Mouse (Mus musculus) brown adipose tissue, adult 24 weeks (tissue): ENCODE measurements at regions not wholly inside any gene's neighbourhood (a gene's known extent, or its start where the extent isn't known, plus 50 kb on each side); places are given as distances from the start of the nearest gene placed in this dataset.

Source experiments
- H3K27ac ChIP-seq: fragments of 200-500 bp; replicated peaks from 2 replicates; pipeline ENCODE4 v1.5.1; 2012; ENCODE audit warnings: low read depth, mild to moderate bottlenecking, low read length
- H3K4me1 ChIP-seq: fragments of 200-500 bp; 2 replicates; pipeline ENCODE4 v1.6.1; 2012; ENCODE audit warnings: low read length, mixed read lengths; ENCODE audit not compliant: control insufficient read depth, insufficient read depth, insufficient read length
- H3K4me3 ChIP-seq: fragments of 200-500 bp; 2 replicates; pipeline ENCODE4 v1.5.1; 2012; ENCODE audit warnings: low read depth, mild to moderate bottlenecking, low read length, moderate library complexity; ENCODE audit not compliant: insufficient read depth

DNA sequence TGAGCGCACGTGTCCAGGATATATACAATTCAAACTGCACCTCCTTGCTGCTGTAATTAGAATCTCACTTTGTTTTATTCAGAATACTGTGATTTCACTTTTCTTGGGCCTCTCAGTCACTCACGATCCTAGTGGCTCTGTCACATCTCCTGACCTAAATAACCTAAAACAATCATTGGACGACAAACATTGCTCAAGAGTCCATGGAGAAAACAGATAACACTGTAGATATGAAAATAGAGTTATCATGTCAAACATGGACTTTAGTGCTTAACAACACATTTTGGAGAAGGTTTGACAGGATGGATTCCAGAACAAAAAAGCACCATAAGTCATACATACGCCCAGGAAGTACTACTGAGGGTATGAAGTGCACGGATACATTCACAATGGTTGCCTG, 461.5 kb downstream of the Dcdc2c start:
- H3K27ac ChIP-seq, result no peak overlapping the region
- no peak overlapping the region for H3K4me3 ChIP-seq
- H3K4me1 ChIP-seq, result no peaks in the 10 kb centered on the region

DNA sequence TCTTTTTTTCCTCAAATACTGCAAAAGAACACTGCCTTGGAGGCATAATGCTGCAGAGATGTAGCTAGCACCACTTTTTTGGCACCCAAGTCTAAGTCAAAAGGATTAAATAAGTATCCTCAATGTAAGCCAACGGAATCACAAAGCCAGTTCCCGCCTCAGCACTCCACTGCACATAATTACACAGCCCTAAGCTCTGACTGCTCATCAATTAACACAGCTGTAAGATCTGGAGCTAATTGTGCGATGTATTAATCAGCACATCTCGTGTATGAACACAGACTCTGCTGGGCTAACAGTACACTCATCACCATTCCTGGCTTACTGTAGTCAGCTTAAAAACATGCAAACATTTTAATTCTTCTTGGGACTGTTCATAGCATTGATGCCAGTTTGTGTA, 466.7 kb downstream of the Dcdc2c start:
- H3K27ac ChIP-seq, result no peak overlapping the region
- no peaks in the 10 kb centered on the region for H3K4me1 ChIP-seq
- no peak overlapping the region for H3K4me3 ChIP-seq

DNA sequence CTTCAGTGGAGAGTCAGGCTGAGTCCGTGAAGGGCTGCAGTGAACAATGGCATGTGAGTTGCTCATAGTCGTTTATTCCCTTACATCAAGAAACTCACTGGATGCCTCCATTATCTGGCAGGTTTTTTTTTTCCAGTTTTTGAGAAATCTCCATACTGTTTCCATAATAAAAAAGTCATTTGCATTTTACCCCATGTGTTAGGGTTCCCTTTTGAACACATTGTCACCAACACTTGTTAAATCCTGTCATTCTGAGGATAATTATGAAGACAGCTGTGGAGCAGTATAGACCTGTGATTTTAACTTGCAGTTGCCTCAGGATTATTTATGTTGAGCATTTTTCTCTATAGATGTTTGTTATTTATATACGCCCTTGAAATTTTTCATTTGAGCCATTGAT, 475.6 kb downstream of the Dcdc2c start:
- no peak overlapping the region for H3K27ac ChIP-seq
- no peak overlapping the region for H3K4me3 ChIP-seq
- H3K4me1 ChIP-seq, result no peaks in the 10 kb centered on the region

DNA sequence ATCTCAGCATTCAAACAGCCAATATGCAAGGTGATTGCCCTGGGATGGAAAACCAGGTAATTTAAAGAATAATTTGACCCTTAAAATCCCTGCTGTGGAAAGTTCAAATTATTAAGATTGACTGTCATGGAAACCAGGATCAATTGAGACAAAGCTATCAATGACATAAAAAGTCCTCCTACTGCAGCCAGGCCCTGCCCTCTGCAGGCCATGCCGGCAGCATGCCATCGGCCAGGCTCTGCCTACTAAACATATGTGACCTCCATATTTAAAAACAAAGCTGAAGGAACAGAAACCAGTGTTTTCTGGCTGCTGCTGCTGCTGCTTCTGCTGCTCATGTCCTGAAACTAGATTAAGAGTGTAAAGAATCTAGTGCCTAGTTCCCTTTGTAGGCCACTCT, 483.6 kb downstream of the Dcdc2c start:
- Histone ChIP-seq H3K4me1 (no peaks in the 10 kb centered on the region), H3K4me3 (no peak overlapping the region), H3K27ac (no peak overlapping the region)

DNA sequence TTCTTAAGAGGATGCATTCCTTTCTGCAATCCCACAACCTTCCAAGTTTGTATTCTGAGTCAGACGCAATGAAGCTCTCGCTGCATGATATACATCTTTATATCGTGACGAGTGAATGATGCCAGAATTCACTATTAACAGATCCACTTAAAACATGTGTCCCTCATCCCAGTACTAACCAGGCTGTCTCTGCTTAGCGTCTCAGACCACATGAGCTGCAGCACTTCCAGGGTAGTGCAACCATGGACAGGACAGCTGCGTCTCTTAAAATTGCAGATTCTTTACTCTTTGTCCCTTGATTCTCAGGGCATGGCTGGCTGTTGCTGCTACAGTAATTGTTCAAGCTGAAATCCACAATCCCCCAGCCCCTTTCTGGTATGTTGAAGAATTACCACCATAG, 491.9 kb downstream of the Dcdc2c start:
- H3K27ac ChIP-seq, result no peak overlapping the region
- H3K4me1 ChIP-seq, result no peaks in the 10 kb centered on the region
- no peak overlapping the region for H3K4me3 ChIP-seq

DNA sequence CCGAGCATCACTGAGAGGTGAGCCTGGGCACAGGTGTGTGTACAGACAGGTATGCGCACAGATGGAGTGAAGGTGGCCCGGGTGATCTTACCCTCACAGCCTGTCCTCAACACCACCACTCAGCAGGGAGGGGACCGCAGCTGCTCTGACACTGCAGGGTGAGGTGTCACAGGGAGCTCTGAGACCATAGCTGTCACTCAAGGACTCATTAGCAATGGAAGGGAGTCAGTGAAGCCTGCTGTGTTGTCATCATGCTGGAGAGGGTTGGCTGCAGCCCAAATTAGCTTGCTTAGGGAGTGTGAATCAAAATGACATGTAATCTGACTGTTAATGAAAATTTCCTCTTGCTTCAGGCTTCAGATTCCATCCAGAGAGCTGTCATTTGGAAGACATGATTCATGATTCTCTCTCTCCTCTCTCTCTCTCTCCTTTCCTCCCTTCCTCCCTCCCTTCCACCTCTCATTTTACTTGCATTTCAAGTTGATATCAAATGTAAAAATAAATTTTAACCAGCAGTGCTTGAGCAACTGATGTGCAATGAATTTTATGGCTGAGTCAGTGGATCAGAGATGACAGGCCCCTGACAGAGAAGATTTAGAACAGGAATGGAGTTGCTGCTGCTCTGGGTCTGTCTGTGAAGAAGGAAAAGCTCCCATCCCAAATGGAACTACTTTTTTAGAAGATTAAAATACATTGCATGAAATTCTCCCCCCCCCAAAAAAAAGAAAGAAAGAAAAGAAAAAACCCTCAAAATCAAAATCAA, 496.5 kb downstream of the Dcdc2c start:
- H3K4me3 ChIP-seq, result no peak overlapping the region
- no peaks in the 10 kb centered on the region for H3K4me1 ChIP-seq
- no peak overlapping the region for H3K27ac ChIP-seq

DNA sequence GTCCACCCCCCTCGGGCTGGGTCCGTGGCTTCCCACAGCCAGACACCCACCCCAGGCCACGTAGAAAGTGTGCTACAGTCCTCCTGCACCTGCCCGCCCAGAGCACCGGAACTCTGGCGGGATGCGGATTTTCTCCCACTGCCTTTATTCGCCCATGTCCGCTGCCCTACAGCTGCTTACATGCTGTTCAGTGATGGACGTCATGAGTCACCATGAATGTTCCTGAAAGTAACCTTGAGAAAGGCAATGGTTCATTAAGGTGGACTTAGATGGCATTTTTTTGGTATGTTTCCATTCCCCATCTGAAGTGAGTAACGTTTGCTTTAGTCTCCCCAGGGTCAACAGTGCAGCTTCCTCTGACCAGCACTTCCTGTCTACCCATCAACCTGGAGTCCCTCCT, 497.8 kb downstream of the Dcdc2c start:
- Histone ChIP-seq H3K4me1 (no peaks in the 10 kb centered on the region), H3K4me3 (no peak overlapping the region), H3K27ac (no peak overlapping the region)

DNA sequence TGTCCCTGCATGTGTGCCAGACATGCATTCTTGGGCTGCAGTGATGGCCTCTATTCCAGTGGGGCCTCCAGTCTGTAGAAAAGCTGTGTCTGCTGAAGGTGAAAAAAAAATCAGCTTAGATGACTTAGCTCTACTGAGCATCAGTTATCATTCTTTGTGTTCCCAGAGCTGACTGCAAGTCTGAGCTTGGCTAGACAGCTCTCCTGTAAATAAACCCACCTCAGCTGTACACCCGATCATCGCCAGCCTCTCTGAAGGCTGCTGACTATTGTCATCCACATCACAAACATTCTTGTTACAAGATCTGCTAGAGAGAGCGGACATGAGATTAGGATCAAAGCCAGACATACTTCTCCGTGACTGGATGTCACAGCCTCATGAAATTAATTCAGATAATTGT, 504.2 kb downstream of the Dcdc2c start:
- no peak overlapping the region for H3K4me3 ChIP-seq
- H3K4me1 ChIP-seq, result no peaks in the 10 kb centered on the region
- no peak overlapping the region for H3K27ac ChIP-seq

DNA sequence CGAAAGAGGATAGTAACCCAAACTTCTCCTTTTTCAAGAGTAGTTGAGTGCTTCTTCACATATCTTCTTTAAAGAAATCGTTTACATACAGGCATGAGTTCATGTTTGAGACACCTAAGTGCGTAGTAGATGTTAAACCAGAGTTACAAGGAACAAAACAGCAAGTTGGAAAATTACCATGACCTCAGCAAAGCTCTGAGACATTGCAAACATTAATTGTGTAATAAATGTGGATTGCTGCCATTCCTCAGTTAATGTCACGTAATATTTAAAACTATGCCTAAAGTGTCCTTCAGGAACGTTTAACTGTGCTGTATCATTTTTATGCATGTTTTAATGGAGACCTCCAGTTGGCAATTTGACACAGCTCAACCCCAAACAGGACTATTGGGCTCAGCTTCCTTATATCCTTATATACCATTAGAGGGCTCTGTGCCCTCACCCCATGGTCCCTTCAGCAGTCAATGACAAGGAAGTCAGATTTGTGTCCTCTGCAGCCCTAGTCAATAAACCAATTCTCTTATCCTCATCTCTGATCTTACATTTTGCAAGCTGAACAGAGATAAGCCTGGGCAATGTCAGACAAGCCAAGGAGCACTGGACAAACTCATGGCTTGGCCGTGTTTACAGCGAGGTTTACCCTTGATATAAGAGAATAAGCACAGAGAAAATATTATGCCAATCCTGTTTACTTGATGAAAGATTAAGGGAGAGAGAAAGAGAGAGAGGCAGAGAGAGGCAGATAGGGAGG, 513.9 kb downstream of the Dcdc2c start:
- peak overlapping the region; percentile 70 for H3K27ac ChIP-seq
- H3K4me3 ChIP-seq, result no peak overlapping the region
- no peaks in the 10 kb centered on the region for H3K4me1 ChIP-seq

DNA sequence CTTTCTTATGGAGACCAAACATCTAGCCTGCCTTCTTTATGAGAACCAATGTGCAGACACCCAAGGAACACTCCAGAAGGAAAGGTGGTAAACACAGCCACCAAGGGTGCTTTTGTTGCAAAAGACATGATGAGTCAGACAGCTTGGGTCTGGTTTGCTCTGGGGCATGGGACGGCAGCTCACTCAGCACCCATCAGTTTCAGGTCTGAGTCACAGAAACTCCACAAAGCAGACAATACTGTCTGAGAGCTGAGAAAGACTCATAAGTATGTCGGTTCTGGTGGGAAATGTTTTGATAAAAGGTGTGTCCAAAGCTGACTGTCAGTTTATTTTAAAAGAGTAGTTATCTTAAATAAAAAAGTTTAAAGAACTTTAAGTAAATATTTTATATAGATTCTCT, 553.0 kb downstream of the Dcdc2c start:
- no peak overlapping the region for H3K27ac ChIP-seq

DNA sequence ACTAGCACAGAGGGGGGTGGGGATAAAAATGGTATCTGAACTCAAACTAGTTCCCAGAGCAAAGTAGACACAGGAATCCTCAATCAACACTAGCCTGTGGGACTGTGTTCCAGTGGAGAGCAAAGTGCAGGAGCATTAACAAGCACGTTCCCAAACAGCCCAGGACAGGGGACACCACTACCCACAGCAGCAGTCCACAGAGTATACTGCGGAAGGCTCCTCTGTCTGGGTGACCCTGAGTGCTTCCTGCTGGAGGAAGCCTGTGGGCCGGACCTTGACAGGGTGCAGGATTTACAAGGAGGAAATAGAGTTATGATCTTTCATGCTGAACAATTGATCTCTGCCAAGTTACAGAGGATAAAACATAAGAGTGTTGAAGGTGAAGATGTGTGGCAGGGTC, 560.0 kb downstream of the Dcdc2c start:
- H3K4me1 ChIP-seq, result no peaks in the 10 kb centered on the region
- no peak overlapping the region for H3K4me3 ChIP-seq

More for the DNA sequence above, 553.0 kb downstream of the Dcdc2c start:
- Histone ChIP-seq H3K4me3 (no peak overlapping the region), H3K4me1 (no peaks in the 10 kb centered on the region)

DNA sequence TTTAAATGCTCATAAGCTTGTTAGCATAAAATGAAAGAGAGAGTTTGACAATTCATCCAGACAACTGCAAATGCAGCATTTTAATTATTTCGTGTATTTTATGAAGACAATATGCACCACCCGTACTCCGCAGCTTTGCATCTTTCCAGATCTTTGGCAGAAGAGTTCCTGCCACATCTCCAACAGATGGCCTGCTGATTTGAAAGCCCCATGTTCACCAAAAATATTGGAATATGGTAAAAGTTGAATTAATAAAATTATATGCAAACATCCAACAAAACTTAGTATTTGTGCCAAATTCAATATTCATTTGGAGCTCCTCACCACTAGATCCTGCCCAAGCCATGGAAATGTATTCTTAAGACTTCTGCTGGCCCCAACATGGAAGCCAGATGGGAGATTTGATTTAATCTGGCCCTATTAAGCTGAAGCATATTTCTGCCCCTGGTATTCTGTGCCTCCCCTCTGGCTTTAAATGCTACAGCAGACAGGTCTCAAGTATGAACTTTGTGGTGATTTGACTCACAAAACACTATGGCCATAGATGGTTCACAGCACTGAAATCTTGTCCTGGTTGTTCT, 567.8 kb downstream of the Dcdc2c start:
- Histone ChIP-seq H3K4me1 (no peaks in the 10 kb centered on the region), H3K27ac (no peak overlapping the region), H3K4me3 (no peak overlapping the region)

More for the DNA sequence above, 560.0 kb downstream of the Dcdc2c start:
- H3K27ac ChIP-seq, result no peak overlapping the region

DNA sequence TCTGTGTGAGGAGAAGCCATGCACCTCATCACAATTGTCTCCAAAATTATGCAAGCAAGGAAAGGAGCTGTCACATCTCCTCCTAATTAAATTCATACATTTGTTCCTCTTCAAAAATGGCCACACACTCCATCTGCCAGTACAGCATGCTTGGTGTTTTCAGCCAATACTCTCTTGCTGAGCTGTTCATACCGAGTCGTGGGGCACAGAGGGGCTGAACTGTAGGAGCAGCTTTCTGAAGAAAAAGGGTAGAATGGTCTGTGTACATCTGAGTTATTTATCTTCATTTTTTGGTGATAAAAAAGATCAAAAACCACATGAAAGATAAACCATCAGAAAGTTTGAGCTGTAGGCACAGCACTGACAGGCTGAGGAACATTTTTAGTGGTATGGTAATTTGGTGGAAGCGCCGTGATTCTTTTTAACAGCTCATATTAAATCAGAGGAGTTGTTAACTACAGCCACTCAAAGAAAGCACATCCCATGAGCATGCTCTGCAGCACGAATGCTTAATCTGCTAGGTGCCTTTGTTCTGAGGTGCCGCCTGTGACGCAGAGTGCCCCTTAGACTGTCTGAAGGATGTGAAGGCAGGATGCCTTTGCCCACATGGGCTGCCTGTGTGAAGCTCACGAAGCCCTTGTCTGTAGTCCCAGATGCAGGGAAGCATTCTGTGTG, 573.8 kb downstream of the Dcdc2c start:
- H3K27ac ChIP-seq, result no peak overlapping the region
- H3K4me3 ChIP-seq, result no peak overlapping the region
- H3K4me1 ChIP-seq, result no peaks in the 10 kb centered on the region

DNA sequence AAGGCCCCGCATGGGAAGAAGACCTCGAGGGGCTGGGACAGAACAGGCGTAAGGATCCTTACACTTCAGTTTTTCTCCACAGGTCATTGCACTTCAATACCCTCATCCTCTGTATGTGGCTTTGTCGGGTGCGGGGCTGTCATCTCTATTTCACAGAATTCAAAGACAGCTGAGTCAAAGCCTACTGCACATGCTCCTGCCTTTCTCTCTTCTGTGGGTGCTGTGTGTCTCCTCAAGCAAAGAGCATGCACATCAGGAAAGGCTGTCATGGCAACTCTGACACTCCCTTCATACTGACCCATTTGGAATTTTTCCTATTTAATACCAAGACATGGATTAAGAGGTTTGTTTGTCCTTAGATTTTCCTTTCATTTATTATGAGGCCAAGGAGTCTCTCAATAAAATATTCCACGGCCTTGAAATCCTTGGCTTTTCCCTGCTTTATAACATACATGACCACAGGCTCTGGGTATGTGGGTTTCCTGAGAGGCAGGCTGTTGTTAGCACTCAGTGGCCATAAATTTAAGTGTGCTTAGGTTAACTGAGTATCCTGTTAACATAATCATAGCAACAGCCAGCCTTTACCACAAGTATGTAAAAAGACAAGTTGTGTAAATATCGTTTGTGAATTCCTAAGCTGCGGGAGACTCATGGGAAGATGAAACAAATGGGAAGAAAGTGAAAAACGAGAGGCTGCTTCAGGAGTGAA, 574.5 kb downstream of the Dcdc2c start:
- H3K27ac ChIP-seq, result no peak overlapping the region
- no peaks in the 10 kb centered on the region for H3K4me1 ChIP-seq
- H3K4me3 ChIP-seq, result no peak overlapping the region

DNA sequence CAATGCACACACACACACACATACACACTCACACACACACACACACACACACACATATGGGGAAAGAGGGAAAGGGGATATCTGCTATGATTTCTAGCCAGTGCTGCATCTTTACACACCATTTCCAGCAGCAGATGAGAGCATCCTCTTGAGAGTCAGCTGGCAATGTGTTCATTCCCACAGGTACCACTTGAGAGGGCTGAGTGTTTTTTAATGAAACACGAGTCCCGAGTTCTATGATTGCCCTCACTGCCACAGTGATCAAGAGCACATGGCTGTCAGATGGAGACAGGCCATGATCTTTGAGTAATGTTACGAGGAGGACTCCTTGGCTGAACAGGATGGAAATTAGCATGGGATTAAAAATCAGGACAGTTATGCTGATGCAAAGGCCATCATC, 589.3 kb downstream of the Dcdc2c start:
- Histone ChIP-seq H3K4me3 (no peak overlapping the region), H3K27ac (no peak overlapping the region), H3K4me1 (no peaks in the 10 kb centered on the region)
